Mouse (Mus musculus): ENCODE data around the gene Ctns. TPM values are rescaled to one million over a fixed set of nuclear protein-coding genes. Genes with fewer than 3 reads are reported as not detected.

Ctns gene
- polyA plus RNA-seq, 1 experiment from 2014 or later, result 36.0 TPM

GRCm38 (mm10) chr11:73177509-73177875, 21.4 kb downstream of the Ctns start:
- Histone ChIP-seq H3K4me2 (ENCODE audit: low read depth, low read length) (peak overlapping the region; percentile 80), H3K4me3 (ENCODE audit: low read length) (peak overlapping the region; percentile 94), H3K36me3 (ENCODE audit: control insufficient read depth, insufficient read depth, low read length) (0 out of 2 replicates have a peak, but pooled peaks cover 3% of the 10 kb centered on the region), H3K27ac (ENCODE audit: low read length) (peak overlapping the region; percentile 99), H3K9me3 (ENCODE audit: control insufficient read depth, low read length) (no peaks in the 10 kb centered on the region), H3K9ac (ENCODE audit: low read depth, low read length) (peak overlapping the region; percentile 93), H3K4me1 (ENCODE audit: control insufficient read depth, insufficient read depth, low read length) (peaks cover 25% of the 10 kb centered on the region), H3K27me3 (replicated peaks; ENCODE audit: control insufficient read depth, insufficient read depth, low read length) (no peaks in the 10 kb centered on the region)
- WGBS, result 0% methylated on average over 28 of the region's 28 CpGs
- ATAC-seq, result peak; percentile 88

- Histone ChIP-seq H3K4me3 (ENCODE audit: low read length) (peak within 1 kb of the TSS; percentile 94), H3K36me3 (ENCODE audit: control insufficient read depth, insufficient read depth, low read length) (0 out of 2 replicates have a peak, but pooled peaks cover 3% of the 10 kb centered on the region), H3K27ac (ENCODE audit: low read length) (peak within 1 kb of the TSS; percentile 99), H3K4me2 (ENCODE audit: low read depth, low read length) (peak within 1 kb of the TSS; percentile 80), H3K4me1 (ENCODE audit: control insufficient read depth, insufficient read depth, low read length) (peaks cover 29% of the 10 kb centered on the region), H3K9me3 (ENCODE audit: control insufficient read depth, low read length) (no peaks in the 10 kb centered on the region), H3K9ac (ENCODE audit: low read depth, low read length) (peak within 1 kb of the TSS; percentile 93), H3K27me3 (replicated peaks; ENCODE audit: control insufficient read depth, insufficient read depth, low read length) (no peaks in the 10 kb centered on the region)
- peak; percentile 96 for ATAC-seq
- under 1% methylated on average over 77 of the region's 81 CpGs for WGBS
Measured at GRCm38 (mm10) chr11:73176608-73177508, 22.0 kb downstream of the Ctns start, which contains the start of the genes Emc6 and Tax1bp3. Gene Emc6, minus strand, starts transcription at chr11:73177037. Gene Tax1bp3, plus strand, starts transcription at chr11:73177083.

- peaks cover 29% of the 10 kb centered on the region for H3K4me1 ChIP-seq (ENCODE audit: control insufficient read depth, insufficient read depth, low read length)
- under 1% methylated on average over 15 of the region's 15 CpGs for WGBS
- peak overlapping the region; percentile 94 for H3K4me3 ChIP-seq (ENCODE audit: low read length)
- ATAC-seq, result no peak
- H3K9me3 ChIP-seq (ENCODE audit: control insufficient read depth, low read length), result no peaks in the 10 kb centered on the region
- H3K36me3 ChIP-seq (ENCODE audit: control insufficient read depth, insufficient read depth, low read length), result 0 out of 2 replicates have a peak, but pooled peaks cover 3% of the 10 kb centered on the region
- peak overlapping the region; percentile 64 for H3K4me2 ChIP-seq (ENCODE audit: low read depth, low read length)
- H3K27ac ChIP-seq (ENCODE audit: low read length), result peak overlapping the region; percentile 80
- no peaks in the 10 kb centered on the region for H3K27me3 ChIP-seq (replicated peaks; ENCODE audit: control insufficient read depth, insufficient read depth, low read length)
- H3K9ac ChIP-seq (ENCODE audit: low read depth, low read length), result peak overlapping the region; percentile 93
Measured at GRCm38 (mm10) chr11:73176186-73176585, 22.7 kb downstream of the Ctns start.

- Histone ChIP-seq H3K27me3 (replicated peaks; ENCODE audit: control insufficient read depth, insufficient read depth, low read length) (no peaks in the 10 kb centered on the region), H3K27ac (ENCODE audit: low read length) (peak overlapping the region; percentile 80), H3K9ac (ENCODE audit: low read depth, low read length) (peak overlapping the region; percentile 93), H3K4me1 (ENCODE audit: control insufficient read depth, insufficient read depth, low read length) (peaks cover 29% of the 10 kb centered on the region), H3K9me3 (ENCODE audit: control insufficient read depth, low read length) (no peaks in the 10 kb centered on the region), H3K4me3 (ENCODE audit: low read length) (peak overlapping the region; percentile 94), H3K36me3 (ENCODE audit: control insufficient read depth, insufficient read depth, low read length) (0 out of 2 replicates have a peak, but pooled peaks cover 3% of the 10 kb centered on the region), H3K4me2 (ENCODE audit: low read depth, low read length) (peak overlapping the region; percentile 64)
- 30% methylated on average over 8 of the region's 8 CpGs for WGBS
- ATAC-seq, result peak; percentile 27
Measured at GRCm38 (mm10) chr11:73175612-73176011, 23.2 kb downstream of the Ctns start.

- H3K4me2 ChIP-seq (ENCODE audit: low read depth, low read length), result no peak overlapping the region
- 0 out of 2 replicates have a peak overlapping the region, but pooled peaks have one; percentile 34 for H3K27ac ChIP-seq (ENCODE audit: low read length)
- peaks cover 17% of the 10 kb centered on the region for H3K4me1 ChIP-seq (ENCODE audit: control insufficient read depth, insufficient read depth, low read length)
- no peak overlapping the region for H3K4me3 ChIP-seq (ENCODE audit: low read length)
- no peak overlapping the region for H3K9ac ChIP-seq (ENCODE audit: low read depth, low read length)
- no peak for ATAC-seq
- 43% methylated on average over 5 of the region's 5 CpGs for WGBS
- no peaks in the 10 kb centered on the region for H3K9me3 ChIP-seq (ENCODE audit: control insufficient read depth, low read length)
- H3K27me3 ChIP-seq (replicated peaks; ENCODE audit: control insufficient read depth, insufficient read depth, low read length), result no peaks in the 10 kb centered on the region
- 0 out of 2 replicates have a peak, but pooled peaks cover 3% of the 10 kb centered on the region for H3K36me3 ChIP-seq (ENCODE audit: control insufficient read depth, insufficient read depth, low read length)
Measured at GRCm38 (mm10) chr11:73172186-73172585, 26.7 kb downstream of the Ctns start.

GRCm38 (mm10) chr11:73169231-73169630, 29.6 kb downstream of the Ctns start:
- 40% methylated on average over 4 of the region's 4 CpGs for WGBS
- Histone ChIP-seq H3K4me3 (ENCODE audit: low read length) (no peak overlapping the region), H3K36me3 (ENCODE audit: control insufficient read depth, insufficient read depth, low read length) (no peaks in the 10 kb centered on the region), H3K27ac (ENCODE audit: low read length) (no peak overlapping the region), H3K4me1 (ENCODE audit: control insufficient read depth, insufficient read depth, low read length) (peaks cover 5% of the 10 kb centered on the region; the same call in 1 of the 2 replicates), H3K9me3 (ENCODE audit: control insufficient read depth, low read length) (no peaks in the 10 kb centered on the region), H3K27me3 (replicated peaks; ENCODE audit: control insufficient read depth, insufficient read depth, low read length) (no peaks in the 10 kb centered on the region), H3K4me2 (ENCODE audit: low read depth, low read length) (no peak overlapping the region), H3K9ac (ENCODE audit: low read depth, low read length) (no peak overlapping the region)
- ATAC-seq, result no peak

GRCm38 (mm10) chr11:73168576-73168975, 30.3 kb downstream of the Ctns start:
- peaks cover 5% of the 10 kb centered on the region; the same call in 1 of the 2 replicates for H3K4me1 ChIP-seq (ENCODE audit: control insufficient read depth, insufficient read depth, low read length)
- no peak for ATAC-seq
- no peaks in the 10 kb centered on the region for H3K27me3 ChIP-seq (replicated peaks; ENCODE audit: control insufficient read depth, insufficient read depth, low read length)
- no peak overlapping the region for H3K27ac ChIP-seq (ENCODE audit: low read length)
- H3K9me3 ChIP-seq (ENCODE audit: control insufficient read depth, low read length), result no peaks in the 10 kb centered on the region
- H3K4me2 ChIP-seq (ENCODE audit: low read depth, low read length), result no peak overlapping the region
- H3K36me3 ChIP-seq (ENCODE audit: control insufficient read depth, insufficient read depth, low read length), result no peaks in the 10 kb centered on the region
- 83% methylated on average over 6 of the region's 6 CpGs for WGBS
- H3K4me3 ChIP-seq (ENCODE audit: low read length), result no peak overlapping the region
- H3K9ac ChIP-seq (ENCODE audit: low read depth, low read length), result no peak overlapping the region

- Histone ChIP-seq H3K4me1 (ENCODE audit: control insufficient read depth, insufficient read depth, low read length) (peaks cover 5% of the 10 kb centered on the region; the same call in 1 of the 2 replicates), H3K27me3 (replicated peaks; ENCODE audit: control insufficient read depth, insufficient read depth, low read length) (no peaks in the 10 kb centered on the region)
- 84% methylated on average over 8 of the region's 8 CpGs for WGBS
Measured at GRCm38 (mm10) chr11:73168071-73168470, 30.8 kb downstream of the Ctns start.

GRCm38 (mm10) chr11:73162284-73162683, 36.6 kb downstream of the Ctns start:
- 59% methylated on average over 5 of the region's 5 CpGs for WGBS
- no peak for ATAC-seq
- Histone ChIP-seq H3K9ac (ENCODE audit: low read depth, low read length) (no peak overlapping the region), H3K27me3 (replicated peaks; ENCODE audit: control insufficient read depth, insufficient read depth, low read length) (peaks cover 12% of the 10 kb centered on the region; the same call in 1 of the 2 replicates), H3K36me3 (ENCODE audit: control insufficient read depth, insufficient read depth, low read length) (no peaks in the 10 kb centered on the region), H3K9me3 (ENCODE audit: control insufficient read depth, low read length) (no peaks in the 10 kb centered on the region), H3K27ac (ENCODE audit: low read length) (no peak overlapping the region), H3K4me2 (ENCODE audit: low read depth, low read length) (no peak overlapping the region), H3K4me3 (ENCODE audit: low read length) (no peak overlapping the region), H3K4me1 (ENCODE audit: control insufficient read depth, insufficient read depth, low read length) (no peaks in the 10 kb centered on the region)

More at GRCm38 (mm10) chr11:73168071-73168470, 30.8 kb downstream of the Ctns start:
- no peak overlapping the region for H3K4me2 ChIP-seq (ENCODE audit: low read depth, low read length)
- no peak overlapping the region for H3K27ac ChIP-seq (ENCODE audit: low read length)
- H3K9me3 ChIP-seq (ENCODE audit: control insufficient read depth, low read length), result no peaks in the 10 kb centered on the region
- H3K36me3 ChIP-seq (ENCODE audit: control insufficient read depth, insufficient read depth, low read length), result no peaks in the 10 kb centered on the region
- H3K9ac ChIP-seq (ENCODE audit: low read depth, low read length), result no peak overlapping the region
- ATAC-seq, result no peak
- H3K4me3 ChIP-seq (ENCODE audit: low read length), result no peak overlapping the region
